Mouse (Mus musculus): ENCODE data around the gene Usp7.

GRCm38 (mm10) chr16:8734693-8735092, 57.4 kb downstream of the Usp7 start:
- TF ChIP-seq GATA1 (IDR thresholded peaks at IDR 0.05; ENCODE audit: borderline replicate concordance, low read length) (no peak), FLI1 (IDR thresholded peaks at IDR 0.05; ENCODE audit: low read length) (no peak)
